In genomic region chr3:121847296-121847695, GRCm38 (mm10) we compare ENCODE assay signal across 12 mouse cellular contexts.
"Had no signal": no experiment of that assay in that cellular context is flagged by ENCODE, and none has a peak within 500 bp of the region (broad histone marks: within the 10 kb centered on the region; RNA-seq: fewer than 3 reads in every experiment).

No protein-coding gene starts in this region.

- H3K9me3 ChIP-seq: liver, embryonic 15.5 days; neural tube, embryonic 12.5 days had no signal

- H3K27me3 ChIP-seq: liver, embryonic 15.5 days; neural tube, embryonic 12.5 days had no signal

- H3K4me2 ChIP-seq: liver, embryonic 11.5 days; liver, embryonic 15.5 days; lung, embryonic 14.5 days; neural tube, embryonic 12.5 days had no signal

- H3K9ac ChIP-seq: liver, embryonic 15.5 days; lung, embryonic 14.5 days; neural tube, embryonic 12.5 days had no signal

- H3K27ac ChIP-seq: kidney, postnatal 0 days; liver, embryonic 15.5 days; neural tube, embryonic 12.5 days; stomach, postnatal 0 days had no signal

- H3K4me1 ChIP-seq: liver, embryonic 15.5 days; neural tube, embryonic 12.5 days had no signal

- H3K4me3 ChIP-seq: liver, embryonic 15.5 days; neural tube, embryonic 12.5 days had no signal

- DNase-seq: kidney, adult 11 months; kidney, adult 9 months; layer of hippocampus, adult 9-11 months; layer of hippocampus, postnatal 36 days; midbrain, embryonic 14.5 days; thymus, postnatal 4 days had no signal

- H3K36me3 ChIP-seq: liver, embryonic 15.5 days; neural tube, embryonic 12.5 days had no signal
